Mouse (Mus musculus): ENCODE results near the gene Sec16b. TPM values are rescaled to one million over a fixed set of nuclear protein-coding genes. Genes with fewer than 3 reads are reported as not detected.

The Sec16b gene
- polyA plus RNA-seq, 1 experiment from 2014 or later: 2.9 TPM

DNA sequence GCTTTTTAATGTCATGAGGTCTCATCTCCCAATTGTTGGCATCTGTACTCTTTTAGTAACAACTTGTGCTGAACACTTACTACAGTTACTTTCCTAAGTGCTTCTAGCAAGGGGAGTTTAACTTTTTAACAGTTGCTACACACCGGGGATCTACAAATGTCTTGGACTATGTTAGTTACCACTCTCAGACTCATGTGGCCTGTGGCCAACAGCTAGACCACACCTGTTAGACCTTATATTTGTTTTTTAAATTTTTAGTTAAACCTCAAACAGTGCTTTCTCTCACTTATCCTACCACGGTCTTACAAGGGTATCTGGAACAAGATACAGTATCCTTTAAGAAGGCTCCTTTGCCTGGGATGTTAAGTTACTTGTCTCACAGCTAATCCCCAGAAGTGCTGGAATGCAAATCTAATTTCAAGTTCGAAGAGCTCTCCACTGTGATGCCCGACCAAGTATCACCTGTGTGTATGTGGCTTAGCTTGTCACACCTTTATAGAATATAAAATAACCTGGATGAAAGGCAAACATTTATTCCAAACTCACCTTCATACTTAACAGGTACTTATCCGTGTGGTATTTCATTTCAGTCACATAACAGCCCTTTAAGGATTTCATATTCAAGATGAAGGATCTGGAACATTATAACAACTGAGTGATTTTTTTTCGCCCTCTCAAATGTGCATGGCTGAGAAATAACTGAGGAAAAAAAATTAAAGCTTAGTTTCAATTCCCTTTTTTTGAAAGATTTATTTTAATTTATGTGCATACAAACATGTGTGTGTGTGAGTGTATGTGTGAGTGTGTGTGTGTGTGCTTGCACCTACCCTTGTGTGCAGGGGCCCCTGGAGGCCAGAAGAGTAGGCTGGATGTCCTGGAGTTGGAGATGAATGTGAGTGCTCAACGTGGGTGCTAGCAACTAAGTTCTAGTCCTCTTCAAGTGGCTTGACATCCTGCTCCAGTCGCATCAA is 10.6 kb downstream of the Sec16b start:
- WGBS: 71% methylated on average over 8 of the region's 8 CpGs
- no peak overlapping the region for H3K9ac ChIP-seq
- ATAC-seq (ENCODE audit: low FRiP score, low read depth): no peak

DNA sequence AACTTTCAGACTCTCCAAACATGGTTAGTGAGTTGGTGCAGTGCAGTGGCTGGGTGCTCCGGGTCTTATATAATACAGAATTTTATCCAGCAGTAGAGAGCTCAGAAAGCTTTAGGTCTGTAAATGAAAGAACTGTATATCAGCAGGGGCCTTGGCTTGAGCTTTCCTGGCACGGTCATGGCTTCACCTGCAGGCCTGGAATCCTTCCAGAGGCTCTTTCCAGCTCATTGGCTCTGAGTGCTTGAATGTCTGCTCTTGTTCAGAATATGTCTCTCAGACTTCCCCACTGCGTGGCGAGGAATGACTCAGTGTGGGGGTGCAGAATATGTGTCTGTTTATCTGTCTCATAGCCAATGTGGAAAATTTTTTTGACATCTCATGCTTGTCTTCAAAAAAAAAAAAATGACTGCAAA is 11.6 kb downstream of the Sec16b start:
- H3K27ac ChIP-seq: peak overlapping the region; percentile 48; the same call in 1 of the 2 replicates
- H3K4me2 ChIP-seq (replicated peaks): no peak overlapping the region
- H3K4me3 ChIP-seq: no peak overlapping the region
- ATAC-seq (ENCODE audit: low FRiP score, low read depth): peak; percentile 86
- H3K9ac ChIP-seq: no peak overlapping the region
- peaks cover 3% of the 10 kb centered on the region; the same call in 1 of the 2 replicates for H3K27me3 ChIP-seq
- H3K36me3 ChIP-seq: no peaks in the 10 kb centered on the region
- 54% methylated on average over 4 of the region's 4 CpGs for WGBS
- no peaks in the 10 kb centered on the region for H3K9me3 ChIP-seq
- peaks cover 13% of the 10 kb centered on the region for H3K4me1 ChIP-seq

More for the DNA sequence above, 10.6 kb downstream of the Sec16b start:
- Histone ChIP-seq H3K9me3 (no peaks in the 10 kb centered on the region), H3K36me3 (no peaks in the 10 kb centered on the region), H3K27ac (peak overlapping the region; percentile 48), H3K4me2 (replicated peaks) (no peak overlapping the region), H3K27me3 (peaks cover 3% of the 10 kb centered on the region; the same call in 1 of the 2 replicates), H3K4me1 (peaks cover 13% of the 10 kb centered on the region), H3K4me3 (no peak overlapping the region)

DNA sequence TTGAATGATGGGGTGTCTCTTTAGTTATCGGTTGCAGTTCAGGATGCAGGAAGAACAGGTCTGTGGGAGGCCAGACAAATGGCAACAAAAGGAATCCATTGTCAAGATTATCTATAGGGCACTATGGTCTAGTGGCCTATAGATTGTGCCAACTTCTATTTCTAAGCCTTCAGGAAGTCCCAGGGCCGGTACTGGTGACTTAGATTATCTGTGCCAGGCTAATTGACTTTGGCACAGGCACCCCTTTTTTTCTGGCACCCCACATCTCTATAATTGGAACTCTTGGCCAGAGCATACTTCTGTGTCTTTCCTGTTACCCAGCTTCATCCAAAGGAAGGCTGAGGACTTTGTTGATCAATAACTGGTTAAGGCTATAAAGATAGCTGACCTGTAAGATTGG is 12.9 kb downstream of the Sec16b start:
- Histone ChIP-seq H3K36me3 (no peaks in the 10 kb centered on the region), H3K4me1 (peaks cover 13% of the 10 kb centered on the region), H3K4me2 (replicated peaks) (no peak overlapping the region), H3K9me3 (no peaks in the 10 kb centered on the region), H3K9ac (no peak overlapping the region), H3K27me3 (peaks cover 3% of the 10 kb centered on the region; the same call in 1 of the 2 replicates), H3K27ac (no peak overlapping the region), H3K4me3 (no peak overlapping the region)
- 79% methylated on average over 2 of the region's 2 CpGs for WGBS
- no peak for ATAC-seq (ENCODE audit: low FRiP score, low read depth)

DNA sequence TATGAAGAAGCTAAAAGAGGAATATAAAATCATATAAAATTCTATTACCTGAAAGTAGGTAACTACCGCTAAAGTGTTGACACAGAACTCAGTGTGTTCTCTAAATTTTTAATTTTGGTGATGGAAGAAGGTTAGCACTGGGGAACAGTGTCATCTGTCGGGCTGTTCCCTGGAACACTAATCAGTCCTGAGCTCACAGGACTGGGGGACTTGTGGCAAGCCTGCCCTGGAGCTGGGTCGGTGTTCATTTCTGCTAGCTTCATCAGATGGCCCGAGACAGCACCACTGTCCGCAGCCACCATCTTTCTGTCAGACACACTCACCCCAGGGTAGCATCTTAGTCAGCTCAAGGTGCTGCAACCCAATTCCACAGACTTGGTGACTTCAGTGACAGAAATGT is 15.8 kb downstream of the Sec16b start:
- Histone ChIP-seq H3K9me3 (no peaks in the 10 kb centered on the region), H3K9ac (no peak overlapping the region), H3K36me3 (no peaks in the 10 kb centered on the region), H3K4me3 (no peak overlapping the region), H3K27ac (no peak overlapping the region), H3K27me3 (peaks cover 3% of the 10 kb centered on the region; the same call in 1 of the 2 replicates), H3K4me2 (replicated peaks) (no peak overlapping the region), H3K4me1 (peaks cover 10% of the 10 kb centered on the region)
- 84% methylated on average over 5 of the region's 5 CpGs for WGBS
- ATAC-seq (ENCODE audit: low FRiP score, low read depth): no peak

DNA sequence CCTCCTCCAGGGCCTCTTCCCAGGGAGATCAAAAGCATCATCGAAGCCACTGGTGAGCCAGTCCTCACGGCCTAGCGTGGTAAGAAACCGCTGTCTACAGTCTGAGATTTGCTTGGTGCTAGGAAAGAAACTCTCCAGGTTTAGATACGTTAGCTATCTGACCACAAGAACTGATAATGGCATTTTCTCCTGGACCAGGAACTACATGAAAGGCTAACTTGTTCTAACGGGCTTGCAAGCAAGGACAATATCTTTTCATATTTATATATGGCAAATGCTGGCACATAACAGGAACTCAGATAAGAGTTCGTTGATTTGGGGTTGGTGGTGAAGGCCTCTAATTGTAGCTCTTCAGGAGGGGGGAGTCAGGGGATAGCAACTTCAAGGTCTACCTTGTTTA is 18.2 kb downstream of the Sec16b start:
- H3K4me3 ChIP-seq: no peak overlapping the region
- no peak overlapping the region for H3K9ac ChIP-seq
- H3K36me3 ChIP-seq: no peaks in the 10 kb centered on the region
- H3K27ac ChIP-seq: no peak overlapping the region
- ATAC-seq (ENCODE audit: low FRiP score, low read depth): no peak
- H3K4me1 ChIP-seq: no peaks in the 10 kb centered on the region
- 84% methylated on average over 7 of the region's 7 CpGs for WGBS
- no peaks in the 10 kb centered on the region for H3K9me3 ChIP-seq
- peaks cover 3% of the 10 kb centered on the region; the same call in 1 of the 2 replicates for H3K27me3 ChIP-seq
- no peak overlapping the region for H3K4me2 ChIP-seq (replicated peaks)

DNA sequence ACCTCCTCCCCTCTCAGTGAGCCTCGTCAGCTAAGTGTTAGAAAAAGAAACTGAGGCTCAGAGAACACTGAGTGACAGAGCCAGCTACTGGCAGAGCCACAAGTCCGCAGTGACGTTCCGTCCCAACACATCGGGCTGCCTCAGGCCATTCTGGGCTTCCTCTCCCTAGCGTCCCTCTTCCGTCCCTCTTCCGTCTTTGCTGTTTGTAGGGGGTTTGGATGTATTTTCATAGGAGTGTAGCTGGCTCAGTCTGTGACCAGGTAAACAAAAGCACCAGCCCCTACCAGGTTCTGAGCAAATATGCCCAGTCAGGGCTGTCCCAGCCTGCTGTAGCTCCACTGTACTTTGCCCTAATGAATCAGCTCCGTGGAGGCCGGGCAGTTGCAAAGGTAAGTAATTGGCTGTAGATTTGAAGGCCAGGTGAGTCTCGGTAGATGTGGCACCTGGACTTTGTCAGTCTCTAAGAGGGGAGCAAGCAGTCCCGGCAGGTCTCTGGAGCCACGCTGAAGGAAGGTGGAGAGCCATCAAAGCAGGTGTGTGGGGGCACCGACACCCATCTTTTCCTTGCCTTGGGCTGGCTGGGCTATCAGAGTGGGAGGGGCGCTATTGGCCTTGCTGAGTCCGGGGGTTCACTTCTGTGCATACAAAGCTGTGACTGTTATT is 19.3 kb downstream of the Sec16b start:
- Histone ChIP-seq H3K9me3 (no peaks in the 10 kb centered on the region), H3K36me3 (no peaks in the 10 kb centered on the region), H3K27ac (no peak overlapping the region), H3K27me3 (peaks cover 3% of the 10 kb centered on the region; the same call in 1 of the 2 replicates), H3K4me1 (no peaks in the 10 kb centered on the region), H3K9ac (no peak overlapping the region), H3K4me3 (no peak overlapping the region), H3K4me2 (replicated peaks) (no peak overlapping the region)
- 83% methylated on average over 16 of the region's 16 CpGs for WGBS
- no peak for ATAC-seq (ENCODE audit: low FRiP score, low read depth)

DNA sequence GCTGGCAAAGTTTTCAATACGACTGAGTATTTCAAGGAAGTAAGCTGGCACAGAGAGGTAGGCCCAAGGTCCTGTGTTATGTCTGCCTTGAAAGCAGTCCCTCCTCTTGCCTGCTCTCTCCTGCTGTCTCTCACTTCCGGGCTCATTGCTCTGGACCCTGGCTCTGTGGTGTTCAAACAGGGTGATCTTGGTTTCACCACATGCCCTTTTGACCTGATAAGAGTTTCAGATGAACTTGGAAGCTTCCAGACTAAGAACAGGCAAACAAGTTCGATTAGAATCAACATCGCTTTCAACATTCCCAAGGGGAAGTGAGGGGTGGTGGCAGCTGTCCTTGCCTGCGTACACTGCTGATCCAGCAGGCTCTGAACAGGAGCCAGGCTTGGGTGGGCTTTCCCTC is 20.1 kb downstream of the Sec16b start:
- Histone ChIP-seq H3K27ac (no peak overlapping the region), H3K4me2 (replicated peaks) (no peak overlapping the region), H3K9ac (no peak overlapping the region), H3K36me3 (no peaks in the 10 kb centered on the region), H3K9me3 (no peaks in the 10 kb centered on the region), H3K4me3 (no peak overlapping the region), H3K27me3 (no peaks in the 10 kb centered on the region; the same call in 1 of the 2 replicates), H3K4me1 (no peaks in the 10 kb centered on the region)
- ATAC-seq (ENCODE audit: low FRiP score, low read depth): no peak
- WGBS: 62% methylated on average over 5 of the region's 5 CpGs

DNA sequence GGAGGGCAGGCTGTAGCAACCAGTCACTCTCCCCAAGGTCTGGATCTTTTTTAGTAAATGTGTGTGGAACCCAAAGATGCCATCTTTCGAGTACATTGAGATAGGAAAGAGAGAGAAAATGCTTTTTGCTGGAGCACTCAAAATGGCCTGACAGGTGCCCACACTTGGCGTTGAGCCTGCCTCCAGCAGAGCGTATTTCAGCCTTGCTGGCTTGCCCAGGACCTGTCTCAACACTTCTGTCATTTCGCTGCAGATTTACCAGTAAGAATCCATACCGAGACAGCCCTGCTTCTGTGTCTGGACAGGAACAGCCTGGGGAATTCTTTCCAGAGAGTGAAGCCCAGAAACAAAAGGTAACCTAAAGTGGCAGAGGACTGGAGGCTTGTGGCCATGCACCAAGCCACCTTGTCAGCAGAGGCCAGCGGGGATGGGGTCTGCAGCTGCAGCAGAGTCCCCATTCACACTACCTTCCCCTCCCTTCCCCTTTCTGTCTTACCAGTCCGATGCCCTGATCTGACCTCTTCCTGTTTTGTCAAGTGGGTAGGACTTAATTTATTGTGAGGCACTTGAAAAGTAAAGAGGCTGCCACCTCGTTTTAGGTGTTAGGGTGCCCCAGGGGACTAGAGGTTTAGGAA is 26.4 kb downstream of the Sec16b start:
- Histone ChIP-seq H3K9ac (no peak overlapping the region), H3K9me3 (no peaks in the 10 kb centered on the region), H3K4me1 (0 out of 2 replicates have a peak, but pooled peaks cover 5% of the 10 kb centered on the region)

DNA sequence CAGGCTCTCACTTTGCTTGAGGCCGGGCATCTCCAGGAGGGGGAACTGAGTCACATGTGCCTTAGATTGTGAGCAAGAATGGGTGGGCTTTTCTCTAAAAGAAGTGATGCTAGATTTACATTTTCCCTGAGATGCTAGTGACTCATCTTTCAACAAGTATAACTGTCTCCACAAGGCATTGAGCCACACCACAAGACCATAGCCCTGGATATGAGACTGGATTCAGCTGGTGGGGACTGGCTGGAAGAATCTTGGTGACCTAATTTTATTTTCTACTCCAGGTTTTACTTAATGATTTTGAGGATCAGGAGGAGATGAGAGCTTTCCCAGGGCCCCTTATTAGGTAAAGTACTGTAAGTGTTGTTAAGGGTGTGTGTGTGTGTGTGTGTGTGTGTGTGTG is 29.0 kb downstream of the Sec16b start:
- no peaks in the 10 kb centered on the region for H3K27me3 ChIP-seq
- H3K9me3 ChIP-seq: no peaks in the 10 kb centered on the region
- no peaks in the 10 kb centered on the region for H3K36me3 ChIP-seq
- no peak overlapping the region for H3K27ac ChIP-seq
- ATAC-seq (ENCODE audit: low FRiP score, low read depth): no peak
- no peak overlapping the region for H3K9ac ChIP-seq
- no peak overlapping the region for H3K4me2 ChIP-seq (replicated peaks)
- 0 out of 2 replicates have a peak, but pooled peaks cover 5% of the 10 kb centered on the region for H3K4me1 ChIP-seq
- no peak overlapping the region for H3K4me3 ChIP-seq
- 100% methylated on average over 1 of the region's 1 CpGs for WGBS

More for the DNA sequence above, 26.4 kb downstream of the Sec16b start:
- Histone ChIP-seq H3K4me2 (replicated peaks) (no peak overlapping the region), H3K27me3 (no peaks in the 10 kb centered on the region), H3K36me3 (no peaks in the 10 kb centered on the region), H3K27ac (no peak overlapping the region), H3K4me3 (no peak overlapping the region)
- 39% methylated on average over 8 of the region's 8 CpGs for WGBS
- ATAC-seq (ENCODE audit: low FRiP score, low read depth): no peak

DNA sequence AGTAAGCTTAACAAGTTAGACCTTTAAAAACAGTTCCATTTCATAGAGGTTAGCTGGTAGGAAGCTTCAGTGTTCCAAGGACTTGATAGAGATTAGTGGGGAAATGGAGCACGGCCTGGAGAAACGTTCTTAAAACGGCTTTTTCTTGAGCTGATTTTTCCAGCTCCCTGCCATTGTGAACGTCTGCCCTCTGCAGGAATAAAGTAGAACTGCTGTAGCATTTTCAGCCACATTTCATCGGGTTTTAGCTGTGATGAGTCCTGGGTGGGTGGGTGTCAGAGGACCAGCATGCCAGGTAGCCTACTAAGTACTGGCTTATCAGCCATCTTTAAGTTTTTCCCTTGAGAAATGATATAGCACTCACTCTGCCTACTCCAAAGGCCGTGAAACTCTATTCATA is 29.9 kb downstream of the Sec16b start:
- Histone ChIP-seq H3K4me1 (0 out of 2 replicates have a peak, but pooled peaks cover 5% of the 10 kb centered on the region), H3K27me3 (no peaks in the 10 kb centered on the region), H3K36me3 (no peaks in the 10 kb centered on the region), H3K9me3 (no peaks in the 10 kb centered on the region), H3K4me2 (replicated peaks) (no peak overlapping the region), H3K4me3 (no peak overlapping the region), H3K27ac (no peak overlapping the region), H3K9ac (no peak overlapping the region)
- no peak; the same call in 1 of the 2 replicates for ATAC-seq (ENCODE audit: low FRiP score, low read depth)
- 12% methylated on average over 6 of the region's 6 CpGs for WGBS

DNA sequence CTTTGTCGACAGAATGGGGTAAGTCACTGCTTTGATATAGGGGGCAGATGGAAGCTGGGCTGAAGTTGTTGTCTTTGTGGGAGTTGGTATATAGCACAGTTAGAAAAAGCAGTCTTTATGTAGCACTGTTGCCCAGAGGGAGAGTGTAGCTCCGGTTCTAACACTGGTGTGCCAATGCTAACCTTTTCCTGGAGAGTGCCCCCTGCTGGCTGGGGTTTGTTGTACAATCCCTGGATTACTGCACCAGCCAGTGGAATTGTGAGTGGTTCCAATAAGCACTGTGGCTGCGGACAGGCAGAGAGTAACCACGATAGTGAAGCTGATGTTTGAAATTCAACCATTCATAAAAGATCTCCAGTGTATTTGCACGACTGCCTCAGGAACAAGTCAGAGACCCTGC is 31.1 kb downstream of the Sec16b start:
- no peak for ATAC-seq (ENCODE audit: low FRiP score, low read depth)
- no peak overlapping the region for H3K27ac ChIP-seq
- 80% methylated on average over 5 of the region's 5 CpGs for WGBS
- H3K36me3 ChIP-seq: no peaks in the 10 kb centered on the region
- no peaks in the 10 kb centered on the region for H3K9me3 ChIP-seq
- H3K27me3 ChIP-seq: no peaks in the 10 kb centered on the region
- no peak overlapping the region for H3K4me3 ChIP-seq
- H3K4me2 ChIP-seq (replicated peaks): no peak overlapping the region
- H3K4me1 ChIP-seq: 0 out of 2 replicates have a peak, but pooled peaks cover 5% of the 10 kb centered on the region
- H3K9ac ChIP-seq: no peak overlapping the region

DNA sequence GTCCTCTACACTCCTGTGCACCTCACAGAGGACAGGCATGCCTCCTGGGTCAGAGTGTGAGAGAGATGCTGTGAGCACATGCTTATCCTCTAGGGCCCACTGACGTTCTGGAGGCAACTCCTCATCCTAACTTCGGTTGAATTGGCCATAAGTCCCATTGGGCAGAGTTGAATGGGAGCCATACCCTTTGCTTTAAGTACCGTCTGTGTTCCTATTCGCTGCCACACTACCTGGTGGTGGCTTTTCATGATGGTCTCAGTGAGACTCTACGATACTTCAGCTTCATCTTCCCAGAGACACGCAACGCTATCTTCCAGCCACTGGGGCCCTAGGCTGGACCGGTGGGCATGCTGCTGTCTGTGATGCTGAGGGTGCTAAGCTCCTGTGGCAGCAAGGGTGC is 38.5 kb downstream of the Sec16b start:
- Histone ChIP-seq H3K27ac (no peak overlapping the region), H3K9me3 (no peaks in the 10 kb centered on the region), H3K9ac (no peak overlapping the region), H3K4me1 (no peaks in the 10 kb centered on the region), H3K4me2 (replicated peaks) (no peak overlapping the region), H3K36me3 (no peaks in the 10 kb centered on the region), H3K27me3 (no peaks in the 10 kb centered on the region), H3K4me3 (no peak overlapping the region)
- ATAC-seq (ENCODE audit: low FRiP score, low read depth): no peak
- WGBS: 92% methylated on average over 8 of the region's 8 CpGs

Data from limb, embryonic 13.5 days (tissue).